Mouse (Mus musculus) embryonic fibroblast, embryonic 13.5 days (primary cell): ENCODE data around the gene Ppfibp1. TPM values are rescaled to one million over a fixed set of nuclear protein-coding genes. Genes with fewer than 3 reads are reported as not detected.
"Not testable (repeated sequence)": the region's sequence is repeated elsewhere in the genome, so short reads cannot be mapped to it uniquely, and the experiment has no call there.

Experiments
- H3K27ac ChIP-seq: 2 replicates; pipeline ENCODE4 v1.5.1; 2012; ENCODE audit warnings: low read length, control low read depth, inconsistent platforms; ENCODE audit not compliant: insufficient read depth
- H3K4me1 ChIP-seq: 2 replicates; pipeline ENCODE4 v1.6.1; 2011; ENCODE audit warnings: low read length; ENCODE audit not compliant: control insufficient read depth, insufficient read depth
- H3K4me3 ChIP-seq: 2 replicates; pipeline ENCODE4 v1.5.1; 2011; ENCODE audit warnings: mild to moderate bottlenecking, control low read depth, low read length; ENCODE audit not compliant: insufficient read depth
- CTCF ChIP-seq: IDR thresholded peaks from 2 replicates; pipeline ENCODE4 v1.5.1; 2011; ENCODE audit warnings: mild to moderate bottlenecking, control low read depth, low read length, moderate library complexity, borderline replicate concordance; ENCODE audit not compliant: insufficient read depth
- POLR2A ChIP-seq: IDR thresholded peaks from 2 replicates; pipeline ENCODE4 v1.6.1; 2011; ENCODE audit warnings: low read depth, mild to moderate bottlenecking, control low read depth, low read length, moderate library complexity
- polyA plus RNA-seq: library from polyadenylated mRNA; stranded (reverse); fragments of >200 nt; gene quantifications from 2 replicates; pipeline ENCODE4 v1.2.4, GENCODE M21; 2011; ENCODE audit warnings: low read depth; ENCODE audit not compliant: missing spikeins, insufficient read length

Gene Ppfibp1
- polyA plus RNA-seq, 1 experiment: 196 TPM

- no peak overlapping the region for H3K4me3 ChIP-seq
- TF ChIP-seq CTCF (no peak), POLR2A (no peak)
Measured at GRCm38 (mm10) chr6:146857386-146857785, 30.9 kb upstream of the Ppfibp1 start.

GRCm38 (mm10) chr6:146863154-146863553 is 25.1 kb upstream of the Ppfibp1 start:
- no peak overlapping the region for H3K4me3 ChIP-seq
- H3K4me1 ChIP-seq: no peaks in the 10 kb centered on the region
- no peak for TF ChIP-seq CTCF
- TF ChIP-seq POLR2A: no peak
- H3K27ac ChIP-seq: no peak overlapping the region

More at GRCm38 (mm10) chr6:146857386-146857785, 30.9 kb upstream of the Ppfibp1 start:
- Histone ChIP-seq H3K4me1 (0 out of 2 replicates have a peak, but pooled peaks cover 2% of the 10 kb centered on the region), H3K27ac (no peak overlapping the region)

GRCm38 (mm10) chr6:146864370-146864769 is 23.9 kb upstream of the Ppfibp1 start:
- H3K27ac ChIP-seq, H3K4me3 ChIP-seq, H3K4me1 ChIP-seq: not testable (repeated sequence)

- TF ChIP-seq CTCF (no peak), POLR2A (no peak)
- H3K4me3 ChIP-seq: no peak overlapping the region
- H3K27ac ChIP-seq: no peak overlapping the region
- no peaks in the 10 kb centered on the region for H3K4me1 ChIP-seq
Measured at GRCm38 (mm10) chr6:146865701-146866100, 22.6 kb upstream of the Ppfibp1 start.

DNA sequence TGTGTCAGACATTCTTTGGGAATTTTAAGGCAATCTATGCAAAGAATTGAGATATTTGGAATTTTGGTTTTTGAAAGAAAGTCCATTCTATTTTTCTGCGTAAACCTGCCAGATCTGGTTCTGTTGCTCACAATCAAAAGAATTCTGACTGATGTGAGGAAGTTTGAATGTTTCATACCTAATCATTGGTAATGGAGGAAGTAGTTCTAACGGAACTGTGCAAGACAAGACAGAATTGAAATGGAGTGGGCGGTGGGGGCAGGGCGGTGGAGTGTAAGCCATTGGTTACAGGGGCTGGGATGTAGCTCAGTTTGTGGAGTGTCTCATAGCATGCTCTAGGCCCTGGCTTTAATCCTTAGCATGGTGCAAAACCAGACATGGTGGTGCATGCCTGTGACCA is 16.3 kb upstream of the Ppfibp1 start:
- no peak overlapping the region for H3K4me3 ChIP-seq
- TF ChIP-seq POLR2A: no peak
- no peak for TF ChIP-seq CTCF
- no peak overlapping the region for H3K27ac ChIP-seq
- H3K4me1 ChIP-seq: no peaks in the 10 kb centered on the region; the same call in 1 of the 2 replicates

DNA sequence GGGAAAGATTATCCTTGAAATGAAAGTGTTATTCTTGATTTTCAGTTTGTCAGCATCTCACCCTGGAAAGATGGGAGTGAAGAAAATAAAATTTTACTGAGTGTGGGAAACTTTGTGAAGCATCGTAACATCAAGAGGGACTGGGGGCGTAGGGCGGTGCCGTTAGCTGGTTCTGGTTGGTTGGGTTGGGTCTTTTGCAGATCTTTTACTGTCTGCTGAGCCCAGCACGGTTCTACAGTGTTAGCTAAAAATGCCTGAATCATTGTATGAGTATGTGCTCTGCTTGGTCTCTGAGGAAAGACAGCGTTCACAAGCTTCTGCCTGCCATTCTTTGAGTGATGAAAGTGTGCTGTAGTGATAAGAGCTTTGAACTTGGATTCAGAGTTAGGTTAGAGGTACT is 13.9 kb upstream of the Ppfibp1 start:
- no peak overlapping the region for H3K4me3 ChIP-seq
- H3K4me1 ChIP-seq: no peaks in the 10 kb centered on the region; the same call in 1 of the 2 replicates
- no peak for TF ChIP-seq CTCF
- TF ChIP-seq POLR2A: no peak
- no peak overlapping the region for H3K27ac ChIP-seq

DNA sequence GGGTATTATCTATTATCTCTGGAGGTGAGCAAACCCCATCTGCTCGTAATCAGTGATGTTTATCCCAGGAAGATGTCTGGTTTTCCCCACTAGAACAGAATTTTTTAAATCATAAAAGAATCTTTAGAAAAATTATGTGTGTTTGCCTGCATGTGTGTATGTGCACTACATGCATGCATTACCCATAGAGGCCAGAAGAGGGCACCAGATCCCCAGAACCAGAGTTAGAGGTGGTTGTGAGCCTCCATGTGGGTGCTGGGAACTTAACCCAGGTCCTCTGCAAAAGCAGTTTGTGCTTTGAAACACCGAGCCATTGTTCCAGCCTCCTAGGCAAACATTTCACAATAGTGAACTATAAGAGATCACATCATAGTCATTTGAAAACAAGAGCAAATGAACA is 11.5 kb upstream of the Ppfibp1 start:
- no peak for TF ChIP-seq CTCF
- no peak for TF ChIP-seq POLR2A
- no peak overlapping the region for H3K4me3 ChIP-seq
- no peak overlapping the region for H3K27ac ChIP-seq
- no peaks in the 10 kb centered on the region; the same call in 1 of the 2 replicates for H3K4me1 ChIP-seq

GRCm38 (mm10) chr6:146877425-146878045 is 10.8 kb upstream of the Ppfibp1 start:
- Histone ChIP-seq H3K4me3 (no peak overlapping the region), H3K27ac (no peak overlapping the region), H3K4me1 (no peaks in the 10 kb centered on the region; the same call in 1 of the 2 replicates)
- TF ChIP-seq CTCF: no peak
- TF ChIP-seq POLR2A: no peak

DNA sequence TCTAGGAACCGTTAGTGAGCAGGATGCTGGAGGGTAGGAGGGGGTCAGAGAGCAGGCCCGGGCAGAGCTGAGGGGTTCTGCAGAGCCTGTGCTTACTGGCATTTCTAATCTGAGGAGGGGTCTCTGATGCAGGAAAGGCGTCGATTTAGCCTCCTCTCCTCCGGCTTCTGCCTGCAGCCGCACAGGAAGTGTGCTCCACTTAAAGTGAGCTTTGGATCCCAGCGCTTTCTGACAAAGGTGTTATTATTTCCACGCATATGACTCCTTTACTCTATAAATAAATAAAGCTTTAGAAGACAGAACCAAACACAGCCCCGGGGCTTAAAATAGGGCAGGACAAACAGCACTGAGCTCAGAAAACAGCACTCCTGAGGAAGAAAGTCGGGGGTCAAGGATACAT is 9.4 kb upstream of the Ppfibp1 start:
- H3K27ac ChIP-seq: no peak overlapping the region
- TF ChIP-seq CTCF: no peak
- no peak for TF ChIP-seq POLR2A
- no peak overlapping the region for H3K4me3 ChIP-seq
- peaks cover 6% of the 10 kb centered on the region; the same call in 1 of the 2 replicates for H3K4me1 ChIP-seq

GRCm38 (mm10) chr6:146879856-146880255 is 8.4 kb upstream of the Ppfibp1 start:
- no peak for TF ChIP-seq CTCF
- no peak for TF ChIP-seq POLR2A
- no peak overlapping the region for H3K4me3 ChIP-seq
- H3K4me1 ChIP-seq: peaks cover 10% of the 10 kb centered on the region; the same call in 1 of the 2 replicates
- H3K27ac ChIP-seq: no peak overlapping the region
